Mouse (Mus musculus): ENCODE measurements around the gene Il3ra.

GRCm38 (mm10) chr14:14309416-14309815, 36.7 kb upstream of the Il3ra start:
- no peak for TF ChIP-seq POLR2A (IDR thresholded peaks at IDR 0.05; ENCODE audit: insufficient read depth, low read depth, low read length)
- no peak for TF ChIP-seq EP300 (IDR thresholded peaks at IDR 0.05; ENCODE audit: insufficient read depth, low read depth, low read length)
- TF ChIP-seq CTCF (IDR thresholded peaks at IDR 0.05): no peak
